Mouse (Mus musculus): Measurements from ENCODE around the gene Aamp.

Gene Aamp

DNA sequence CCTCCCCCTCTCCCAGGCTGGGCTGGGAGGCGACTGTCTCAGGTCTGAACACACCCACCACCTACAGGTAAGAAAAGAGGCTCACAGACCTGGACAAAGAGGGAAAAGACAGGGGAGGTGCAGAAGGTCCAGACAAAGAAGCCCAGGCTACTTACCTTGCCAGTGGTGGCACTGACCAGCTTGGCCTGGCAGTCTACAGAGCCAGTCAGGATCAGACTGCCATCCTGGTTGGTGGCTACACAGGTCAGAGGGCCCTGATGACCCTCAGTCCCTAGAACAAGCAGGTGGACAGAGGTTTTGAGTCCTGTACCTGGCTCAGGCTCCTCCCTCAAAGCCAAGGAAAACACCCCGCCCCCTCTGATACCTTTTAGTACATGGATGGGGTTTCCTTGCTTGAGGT lies 3.2 kb downstream of the Aamp start:
- Histone ChIP-seq H3K4me3 (replicated peaks; ENCODE audit: low read length) (no peak overlapping the region), H3K9me3 (ENCODE audit: low read length) (no peaks in the 10 kb centered on the region), H3K27me3 (ENCODE audit: insufficient read depth, low read length) (no peaks in the 10 kb centered on the region), H3K36me3 (ENCODE audit: insufficient read depth, low read length) (peaks cover 55% of the 10 kb centered on the region), H3K4me1 (replicated peaks; ENCODE audit: low read depth, low read length) (peaks cover 82% of the 10 kb centered on the region)
- TF ChIP-seq CTCF (conservative IDR thresholded peaks at IDR 0.05; ENCODE audit: low read length) (no peak), NANOG (IDR thresholded peaks at IDR 0.05; ENCODE audit: borderline replicate concordance, low read length) (no peak), POU5F1 (IDR thresholded peaks at IDR 0.05; ENCODE audit: borderline replicate concordance, low read length) (no peak)

- Histone ChIP-seq H3K9me3 (ENCODE audit: low read length) (no peaks in the 10 kb centered on the region), H3K27me3 (ENCODE audit: insufficient read depth, low read length) (no peaks in the 10 kb centered on the region), H3K4me3 (replicated peaks; ENCODE audit: low read length) (no peak overlapping the region), H3K36me3 (ENCODE audit: insufficient read depth, low read length) (peaks cover 53% of the 10 kb centered on the region), H3K4me1 (replicated peaks; ENCODE audit: low read depth, low read length) (peaks cover 76% of the 10 kb centered on the region)
- no peak for TF ChIP-seq NANOG (IDR thresholded peaks at IDR 0.05; ENCODE audit: borderline replicate concordance, low read length)
- TF ChIP-seq POU5F1 (IDR thresholded peaks at IDR 0.05; ENCODE audit: borderline replicate concordance, low read length), result no peak
- TF ChIP-seq CTCF (conservative IDR thresholded peaks at IDR 0.05; ENCODE audit: low read length), result no peak
Observed at GRCm38 (mm10) chr1:74280591-74281325, 3.8 kb downstream of the Aamp start.

DNA sequence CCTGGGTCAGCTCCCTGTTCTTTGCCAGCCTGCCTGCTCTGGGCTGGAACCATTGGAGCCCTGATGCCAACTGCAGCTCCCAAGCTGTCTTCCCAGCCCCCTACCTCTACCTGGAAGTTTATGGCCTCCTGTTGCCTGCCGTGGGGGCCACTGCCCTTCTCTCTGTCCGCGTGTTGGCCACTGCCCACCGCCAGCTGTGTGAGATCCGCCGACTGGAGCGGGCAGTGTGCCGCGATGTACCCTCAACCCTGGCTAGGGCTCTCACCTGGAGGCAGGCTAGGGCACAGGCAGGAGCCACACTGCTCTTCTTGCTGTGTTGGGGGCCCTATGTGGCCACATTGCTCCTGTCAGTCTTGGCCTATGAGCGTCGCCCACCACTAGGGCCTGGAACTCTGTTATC lies 5.5 kb downstream of the Aamp start:
- no peaks in the 10 kb centered on the region for H3K27me3 ChIP-seq (ENCODE audit: insufficient read depth, low read length)
- peaks cover 53% of the 10 kb centered on the region for H3K36me3 ChIP-seq (ENCODE audit: insufficient read depth, low read length)
- peak overlapping the region; percentile 41 for H3K4me3 ChIP-seq (replicated peaks; ENCODE audit: low read length)
- no peaks in the 10 kb centered on the region for H3K9me3 ChIP-seq (ENCODE audit: low read length)
- peaks cover 74% of the 10 kb centered on the region for H3K4me1 ChIP-seq (replicated peaks; ENCODE audit: low read depth, low read length)
- TF ChIP-seq POU5F1 (IDR thresholded peaks at IDR 0.05; ENCODE audit: borderline replicate concordance, low read length) (no peak), NANOG (IDR thresholded peaks at IDR 0.05; ENCODE audit: borderline replicate concordance, low read length) (no peak), CTCF (conservative IDR thresholded peaks at IDR 0.05; ENCODE audit: low read length) (no peak)

GRCm38 (mm10) chr1:74278538-74278937 lies 6.0 kb downstream of the Aamp start, which contains the start of gene Gpbar1:
Gene Gpbar1 (plus strand): TSS chr1:74278550.
- H3K36me3 ChIP-seq (ENCODE audit: insufficient read depth, low read length), result peaks cover 50% of the 10 kb centered on the region
- H3K27me3 ChIP-seq (ENCODE audit: insufficient read depth, low read length), result no peaks in the 10 kb centered on the region
- no peaks in the 10 kb centered on the region for H3K9me3 ChIP-seq (ENCODE audit: low read length)
- peaks cover 70% of the 10 kb centered on the region for H3K4me1 ChIP-seq (replicated peaks; ENCODE audit: low read depth, low read length)
- peak within 1 kb of the TSS; percentile 41 for H3K4me3 ChIP-seq (replicated peaks; ENCODE audit: low read length)
- no peak for TF ChIP-seq NANOG (IDR thresholded peaks at IDR 0.05; ENCODE audit: borderline replicate concordance, low read length)
- TF ChIP-seq CTCF (conservative IDR thresholded peaks at IDR 0.05; ENCODE audit: low read length), result no peak
- no peak for TF ChIP-seq POU5F1 (IDR thresholded peaks at IDR 0.05; ENCODE audit: borderline replicate concordance, low read length)

- peaks cover 45% of the 10 kb centered on the region for H3K36me3 ChIP-seq (ENCODE audit: insufficient read depth, low read length)
- H3K27me3 ChIP-seq (ENCODE audit: insufficient read depth, low read length), result no peaks in the 10 kb centered on the region
- no peak overlapping the region for H3K4me3 ChIP-seq (replicated peaks; ENCODE audit: low read length)
- no peak for TF ChIP-seq POU5F1 (IDR thresholded peaks at IDR 0.05; ENCODE audit: borderline replicate concordance, low read length)
- no peak for TF ChIP-seq NANOG (IDR thresholded peaks at IDR 0.05; ENCODE audit: borderline replicate concordance, low read length)
- TF ChIP-seq CTCF (conservative IDR thresholded peaks at IDR 0.05; ENCODE audit: low read length), result no peak
- peaks cover 65% of the 10 kb centered on the region for H3K4me1 ChIP-seq (replicated peaks; ENCODE audit: low read depth, low read length)
- no peaks in the 10 kb centered on the region for H3K9me3 ChIP-seq (ENCODE audit: low read length)
Observed at GRCm38 (mm10) chr1:74277883-74278537, 6.5 kb downstream of the Aamp start.

DNA sequence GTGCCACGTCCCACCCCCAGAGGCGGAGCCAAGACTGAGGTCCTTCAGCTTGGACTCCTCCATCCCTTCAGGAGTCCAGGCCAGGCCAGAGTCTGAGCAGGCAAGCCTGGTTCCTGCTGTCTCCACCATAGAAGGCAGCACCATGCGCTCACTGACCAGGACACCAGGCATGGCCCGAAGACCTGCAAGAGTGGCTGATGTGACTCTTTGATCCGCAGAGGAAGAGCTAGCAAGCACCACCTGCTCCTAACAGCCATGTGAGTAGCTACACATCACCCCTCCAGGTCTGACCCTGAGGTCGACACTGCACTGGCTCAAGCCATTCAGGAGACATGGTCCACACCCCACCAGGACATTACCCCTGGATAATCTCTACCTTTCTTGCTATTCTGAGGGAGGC lies 7.5 kb downstream of the Aamp start:
- TF ChIP-seq CTCF (conservative IDR thresholded peaks at IDR 0.05; ENCODE audit: low read length), result no peak
- no peak for TF ChIP-seq POU5F1 (IDR thresholded peaks at IDR 0.05; ENCODE audit: borderline replicate concordance, low read length)
- TF ChIP-seq NANOG (IDR thresholded peaks at IDR 0.05; ENCODE audit: borderline replicate concordance, low read length), result no peak
- no peak overlapping the region for H3K4me3 ChIP-seq (replicated peaks; ENCODE audit: low read length)
- H3K9me3 ChIP-seq (ENCODE audit: low read length), result no peaks in the 10 kb centered on the region
- peaks cover 36% of the 10 kb centered on the region for H3K36me3 ChIP-seq (ENCODE audit: insufficient read depth, low read length)
- H3K4me1 ChIP-seq (replicated peaks; ENCODE audit: low read depth, low read length), result peaks cover 56% of the 10 kb centered on the region
- H3K27me3 ChIP-seq (ENCODE audit: insufficient read depth, low read length), result no peaks in the 10 kb centered on the region

DNA sequence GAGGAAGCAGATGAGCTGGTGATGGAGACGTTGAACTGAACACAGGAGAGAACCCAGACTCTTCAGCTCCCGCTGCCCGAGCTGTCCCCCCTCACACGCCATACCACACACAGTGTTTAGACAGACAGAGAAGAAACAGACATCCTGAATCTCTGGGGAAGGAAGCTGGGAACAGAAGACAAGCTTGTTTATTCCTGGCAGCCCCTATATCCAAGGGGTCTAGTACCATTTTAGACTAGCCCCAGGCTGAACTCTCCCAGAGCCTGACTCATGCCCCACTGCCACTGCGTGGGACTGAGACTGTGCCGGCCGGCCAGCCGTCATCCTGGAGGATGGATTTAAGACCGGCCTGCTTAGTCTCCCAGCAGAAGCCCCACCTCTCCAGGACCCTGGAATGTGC lies 9.5 kb downstream of the Aamp start:
- Histone ChIP-seq H3K27me3 (ENCODE audit: insufficient read depth, low read length) (no peaks in the 10 kb centered on the region), H3K36me3 (ENCODE audit: insufficient read depth, low read length) (peaks cover 15% of the 10 kb centered on the region), H3K4me1 (replicated peaks; ENCODE audit: low read depth, low read length) (peaks cover 38% of the 10 kb centered on the region), H3K4me3 (replicated peaks; ENCODE audit: low read length) (no peak overlapping the region), H3K9me3 (ENCODE audit: low read length) (no peaks in the 10 kb centered on the region)
- TF ChIP-seq NANOG (IDR thresholded peaks at IDR 0.05; ENCODE audit: borderline replicate concordance, low read length) (no peak), CTCF (conservative IDR thresholded peaks at IDR 0.05; ENCODE audit: low read length) (no peak), POU5F1 (IDR thresholded peaks at IDR 0.05; ENCODE audit: borderline replicate concordance, low read length) (no peak)

GRCm38 (mm10) chr1:74271659-74272058 lies 12.9 kb downstream of the Aamp start:
- H3K9me3 ChIP-seq (ENCODE audit: low read length), result no peaks in the 10 kb centered on the region

More at GRCm38 (mm10) chr1:74271659-74272058, 12.9 kb downstream of the Aamp start:
- H3K36me3 ChIP-seq (ENCODE audit: insufficient read depth, low read length), result peaks cover 25% of the 10 kb centered on the region
- peaks cover 8% of the 10 kb centered on the region for H3K4me1 ChIP-seq (replicated peaks; ENCODE audit: low read depth, low read length)
- H3K4me3 ChIP-seq (replicated peaks; ENCODE audit: low read length), result no peak overlapping the region
- TF ChIP-seq CTCF (conservative IDR thresholded peaks at IDR 0.05; ENCODE audit: low read length) (no peak), NANOG (IDR thresholded peaks at IDR 0.05; ENCODE audit: borderline replicate concordance, low read length) (no peak), POU5F1 (IDR thresholded peaks at IDR 0.05; ENCODE audit: borderline replicate concordance, low read length) (no peak)
- no peaks in the 10 kb centered on the region for H3K27me3 ChIP-seq (ENCODE audit: insufficient read depth, low read length)

Measured in E14TG2a.4 (cell line).